Mouse (Mus musculus): ENCODE results near the gene March6. TPM values are rescaled to one million over a fixed set of nuclear protein-coding genes. Genes with fewer than 3 reads are reported as not detected.

March6 gene
- polyA plus RNA-seq, 1 experiment from 2014 or later: 69.6 TPM

GRCm38 (mm10) chr15:31428571-31428970 is 102.3 kb downstream of the March6 start:
- H3K9me3 ChIP-seq (ENCODE audit: control insufficient read depth, low read length): no peaks in the 10 kb centered on the region
- no peaks in the 10 kb centered on the region for H3K36me3 ChIP-seq (ENCODE audit: control insufficient read depth, insufficient read depth, low read length)
- no peak overlapping the region for H3K4me2 ChIP-seq (ENCODE audit: low read depth, low read length, severe bottlenecking)
- no peak overlapping the region for H3K4me3 ChIP-seq (ENCODE audit: low read depth, low read length)
- DNase-seq (ENCODE audit: low spot score) (no peak), ATAC-seq (replicated peaks; ENCODE audit: low FRiP score) (no peak)
- H3K27me3 ChIP-seq (ENCODE audit: control insufficient read depth, insufficient read depth, low read length): no peaks in the 10 kb centered on the region
- WGBS: 87% methylated on average over 12 of the region's 12 CpGs
- no peaks in the 10 kb centered on the region for H3K4me1 ChIP-seq (replicated peaks; ENCODE audit: control insufficient read depth, insufficient read depth, low read length)
- H3K27ac ChIP-seq (ENCODE audit: low read depth, low read length): no peak overlapping the region
- H3K9ac ChIP-seq (ENCODE audit: low read length): no peak overlapping the region

GRCm38 (mm10) chr15:31427390-31427789 is 103.5 kb downstream of the March6 start:
- Histone ChIP-seq H3K4me1 (replicated peaks; ENCODE audit: control insufficient read depth, insufficient read depth, low read length) (no peaks in the 10 kb centered on the region), H3K9ac (ENCODE audit: low read length) (no peak overlapping the region), H3K4me2 (ENCODE audit: low read depth, low read length, severe bottlenecking) (no peak overlapping the region), H3K27ac (ENCODE audit: low read depth, low read length) (no peak overlapping the region), H3K27me3 (ENCODE audit: control insufficient read depth, insufficient read depth, low read length) (no peaks in the 10 kb centered on the region), H3K9me3 (ENCODE audit: control insufficient read depth, low read length) (no peaks in the 10 kb centered on the region), H3K4me3 (ENCODE audit: low read depth, low read length) (no peak overlapping the region), H3K36me3 (ENCODE audit: control insufficient read depth, insufficient read depth, low read length) (no peaks in the 10 kb centered on the region)
- whole genome bisulfite sequencing: 64% methylated on average over 3 of the region's 3 CpGs
- DNase-seq (ENCODE audit: low spot score) (no peak), ATAC-seq (replicated peaks; ENCODE audit: low FRiP score) (no peak)

- H3K27ac ChIP-seq (ENCODE audit: low read depth, low read length): no peak overlapping the region
- H3K9ac ChIP-seq (ENCODE audit: low read length): no peak overlapping the region
- no peaks in the 10 kb centered on the region for H3K27me3 ChIP-seq (ENCODE audit: control insufficient read depth, insufficient read depth, low read length)
- H3K4me1 ChIP-seq (replicated peaks; ENCODE audit: control insufficient read depth, insufficient read depth, low read length): no peaks in the 10 kb centered on the region
- no peaks in the 10 kb centered on the region for H3K9me3 ChIP-seq (ENCODE audit: control insufficient read depth, low read length)
- DNase-seq (ENCODE audit: low spot score): no peak
- no peak overlapping the region for H3K4me3 ChIP-seq (ENCODE audit: low read depth, low read length)
- H3K36me3 ChIP-seq (ENCODE audit: control insufficient read depth, insufficient read depth, low read length): no peaks in the 10 kb centered on the region
- H3K4me2 ChIP-seq (ENCODE audit: low read depth, low read length, severe bottlenecking): no peak overlapping the region
- WGBS: 58% methylated on average over 8 of the region's 8 CpGs
- no peak for ATAC-seq (replicated peaks; ENCODE audit: low FRiP score)
Measured at GRCm38 (mm10) chr15:31426066-31426706, 104.7 kb downstream of the March6 start.

- ATAC-seq (replicated peaks; ENCODE audit: low FRiP score) (no peak), DNase-seq (ENCODE audit: low spot score) (no peak)
- 75% methylated on average over 7 of the region's 7 CpGs for WGBS
- H3K9ac ChIP-seq (ENCODE audit: low read length): no peak overlapping the region
- H3K4me2 ChIP-seq (ENCODE audit: low read depth, low read length, severe bottlenecking): no peak overlapping the region
- H3K4me3 ChIP-seq (ENCODE audit: low read depth, low read length): no peak overlapping the region
- no peak overlapping the region for H3K27ac ChIP-seq (ENCODE audit: low read depth, low read length)
- H3K27me3 ChIP-seq (ENCODE audit: control insufficient read depth, insufficient read depth, low read length): no peaks in the 10 kb centered on the region
- H3K9me3 ChIP-seq (ENCODE audit: control insufficient read depth, low read length): no peaks in the 10 kb centered on the region
- no peaks in the 10 kb centered on the region for H3K4me1 ChIP-seq (replicated peaks; ENCODE audit: control insufficient read depth, insufficient read depth, low read length)
- H3K36me3 ChIP-seq (ENCODE audit: control insufficient read depth, insufficient read depth, low read length): no peaks in the 10 kb centered on the region
Measured at GRCm38 (mm10) chr15:31422649-31423369, 108.0 kb downstream of the March6 start.

- H3K9me3 ChIP-seq (ENCODE audit: control insufficient read depth, low read length): no peaks in the 10 kb centered on the region
- no peak overlapping the region for H3K27ac ChIP-seq (ENCODE audit: low read depth, low read length)
- no peak overlapping the region for H3K4me3 ChIP-seq (ENCODE audit: low read depth, low read length)
Measured at GRCm38 (mm10) chr15:31419037-31419436, 111.8 kb downstream of the March6 start.

GRCm38 (mm10) chr15:31418686-31419024 is 112.2 kb downstream of the March6 start:
- DNase-seq (ENCODE audit: low spot score): no peak
- no peaks in the 10 kb centered on the region for H3K9me3 ChIP-seq (ENCODE audit: control insufficient read depth, low read length)
- H3K4me2 ChIP-seq (ENCODE audit: low read depth, low read length, severe bottlenecking): no peak overlapping the region
- H3K27me3 ChIP-seq (ENCODE audit: control insufficient read depth, insufficient read depth, low read length): no peaks in the 10 kb centered on the region
- H3K9ac ChIP-seq (ENCODE audit: low read length): no peak overlapping the region
- WGBS: 31% methylated on average over 7 of the region's 7 CpGs
- H3K4me3 ChIP-seq (ENCODE audit: low read depth, low read length): no peak overlapping the region
- no peaks in the 10 kb centered on the region for H3K4me1 ChIP-seq (replicated peaks; ENCODE audit: control insufficient read depth, insufficient read depth, low read length)
- no peaks in the 10 kb centered on the region for H3K36me3 ChIP-seq (ENCODE audit: control insufficient read depth, insufficient read depth, low read length)
- no peak overlapping the region for H3K27ac ChIP-seq (ENCODE audit: low read depth, low read length)
- no peak for ATAC-seq (replicated peaks; ENCODE audit: low FRiP score)

More at GRCm38 (mm10) chr15:31419037-31419436, 111.8 kb downstream of the March6 start:
- Histone ChIP-seq H3K36me3 (ENCODE audit: control insufficient read depth, insufficient read depth, low read length) (no peaks in the 10 kb centered on the region), H3K9ac (ENCODE audit: low read length) (no peak overlapping the region), H3K4me2 (ENCODE audit: low read depth, low read length, severe bottlenecking) (no peak overlapping the region), H3K4me1 (replicated peaks; ENCODE audit: control insufficient read depth, insufficient read depth, low read length) (no peaks in the 10 kb centered on the region), H3K27me3 (ENCODE audit: control insufficient read depth, insufficient read depth, low read length) (no peaks in the 10 kb centered on the region)
- ATAC-seq (replicated peaks; ENCODE audit: low FRiP score): no peak
- WGBS: 45% methylated on average over 9 of the region's 9 CpGs
- DNase-seq (ENCODE audit: low spot score): no peak

GRCm38 (mm10) chr15:31417796-31418685 is 112.8 kb downstream of the March6 start:
- Histone ChIP-seq H3K4me1 (replicated peaks; ENCODE audit: control insufficient read depth, insufficient read depth, low read length) (no peaks in the 10 kb centered on the region), H3K9me3 (ENCODE audit: control insufficient read depth, low read length) (no peaks in the 10 kb centered on the region), H3K4me2 (ENCODE audit: low read depth, low read length, severe bottlenecking) (no peak overlapping the region), H3K9ac (ENCODE audit: low read length) (no peak overlapping the region), H3K36me3 (ENCODE audit: control insufficient read depth, insufficient read depth, low read length) (no peaks in the 10 kb centered on the region), H3K4me3 (ENCODE audit: low read depth, low read length) (no peak overlapping the region), H3K27ac (ENCODE audit: low read depth, low read length) (no peak overlapping the region), H3K27me3 (ENCODE audit: control insufficient read depth, insufficient read depth, low read length) (no peaks in the 10 kb centered on the region)
- ATAC-seq (replicated peaks; ENCODE audit: low FRiP score) (no peak), DNase-seq (ENCODE audit: low spot score) (no peak)
- WGBS: 72% methylated on average over 21 of the region's 21 CpGs

- no peak overlapping the region for H3K4me3 ChIP-seq (ENCODE audit: low read depth, low read length)
- H3K36me3 ChIP-seq (ENCODE audit: control insufficient read depth, insufficient read depth, low read length): no peaks in the 10 kb centered on the region
- no peak overlapping the region for H3K27ac ChIP-seq (ENCODE audit: low read depth, low read length)
- H3K4me1 ChIP-seq (replicated peaks; ENCODE audit: control insufficient read depth, insufficient read depth, low read length): no peaks in the 10 kb centered on the region
- H3K27me3 ChIP-seq (ENCODE audit: control insufficient read depth, insufficient read depth, low read length): no peaks in the 10 kb centered on the region
- DNase-seq (ENCODE audit: low spot score) (no peak), ATAC-seq (replicated peaks; ENCODE audit: low FRiP score) (no peak)
- H3K9me3 ChIP-seq (ENCODE audit: control insufficient read depth, low read length): no peaks in the 10 kb centered on the region
- 76% methylated on average over 6 of the region's 6 CpGs for WGBS
- no peak overlapping the region for H3K9ac ChIP-seq (ENCODE audit: low read length)
- H3K4me2 ChIP-seq (ENCODE audit: low read depth, low read length, severe bottlenecking): no peak overlapping the region
Measured at GRCm38 (mm10) chr15:31417409-31417795, 113.5 kb downstream of the March6 start.
